Mouse (Mus musculus): Measurements from ENCODE around the gene Ttll11. TPM values are rescaled to one million over a fixed set of nuclear protein-coding genes. Genes with fewer than 3 reads are reported as not detected.

The Ttll11 gene
- polyA plus RNA-seq, 1 experiment from 2014 or later, result 1.4 TPM

DNA sequence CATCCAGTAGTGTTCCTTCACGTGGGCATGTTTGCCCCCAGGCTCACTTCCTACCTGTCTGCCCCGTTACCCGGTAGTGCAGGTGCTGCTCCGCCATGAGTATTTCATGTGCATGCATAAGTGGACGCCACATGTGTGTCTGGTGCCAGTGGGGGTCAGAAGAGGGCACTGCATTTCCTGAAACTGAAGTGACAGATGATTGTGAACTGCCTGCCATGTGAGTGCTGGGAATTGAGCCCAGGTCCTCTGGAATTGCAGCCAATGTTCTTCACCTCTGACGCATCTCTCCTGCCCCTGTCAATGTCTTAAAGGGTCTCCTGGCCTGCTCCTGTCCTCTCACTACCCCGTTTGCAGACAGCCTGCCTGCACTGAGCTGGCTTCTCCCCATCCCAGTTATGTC lies 277.7 kb downstream of the Ttll11 start:
- Histone ChIP-seq H3K9ac (no peak overlapping the region), H3K4me2 (replicated peaks) (no peak overlapping the region), H3K36me3 (0 out of 2 replicates have a peak, but pooled peaks cover 6% of the 10 kb centered on the region), H3K4me1 (peaks cover 57% of the 10 kb centered on the region), H3K9me3 (replicated peaks) (no peaks in the 10 kb centered on the region), H3K4me3 (replicated peaks) (no peak overlapping the region), H3K27me3 (no peaks in the 10 kb centered on the region), H3K27ac (replicated peaks) (0 out of 2 replicates have a peak overlapping the region, but pooled peaks have one; percentile 11)
- 78% methylated on average over 7 of the region's 7 CpGs for WGBS
- no peak for ATAC-seq (ENCODE audit: insufficient number of reproducible peaks, low FRiP score, low TSS enrichment, low read depth)

Other genes with a start within 250 kb of the Ttll11 start
- 216 and 226 TPM in 2 replicates for gene Ndufa8, start 69.5 kb upstream of the Ttll11 start, polyA plus RNA-seq (2015; fragmentation: Nextera tagmentation; extraction: Ambion mirVana)
- gene Morn5, start 69.5 kb upstream of the Ttll11 start, polyA plus RNA-seq (2015; fragmentation: Nextera tagmentation; extraction: Ambion mirVana), result 10.6 and 20.2 TPM in 2 replicates
- gene Lhx6, start 125.5 kb upstream of the Ttll11 start, polyA plus RNA-seq (2015; fragmentation: Nextera tagmentation; extraction: Ambion mirVana), result 7.0 and 7.2 TPM in 2 replicates
- 21.5 and 29.7 TPM in 2 replicates for gene Mrrf, start 156.5 kb upstream of the Ttll11 start, polyA plus RNA-seq (2015; fragmentation: Nextera tagmentation; extraction: Ambion mirVana)
- 73.3 and 78.7 TPM in 2 replicates for gene Rbm18, start 156.9 kb upstream of the Ttll11 start, polyA plus RNA-seq (2015; fragmentation: Nextera tagmentation; extraction: Ambion mirVana)

Measured in embryonic facial prominence, embryonic 15.5 days (tissue).